Mouse (Mus musculus) liver, embryonic 11.5 days (tissue): Measurements from ENCODE around the gene Med19. TPM values are rescaled to one million over a fixed set of nuclear protein-coding genes. Genes with fewer than 3 reads are reported as not detected.
A peak's percentile ranks its signal among the peaks of the same experiment; 100 is the strongest.
"Not testable (repeated sequence)": the region's sequence is repeated elsewhere in the genome, so short reads cannot be mapped to it uniquely, and the experiment has no call there.

ENCODE experiments used
- ATAC-seq: fragments of 200-750 bp; cut with Nextera tagmentation; replicated peaks from 2 replicates; pipeline ENCODE4 v1.8.0; 2017; ENCODE audit warnings: moderate number of reproducible peaks, mild to moderate bottlenecking, moderate TSS enrichment, moderate library complexity; ENCODE audit not compliant: low FRiP score
- DNase-seq: peaks from one replicate; pipeline ENCODE4 v3.0.0-alpha.2; 2017; ENCODE audit warnings: low spot score
- H3K27ac ChIP-seq: fragments of 300-500 bp; sonication (generic); 2 replicates; pipeline ENCODE4 v1.5.1; 2014; ENCODE audit warnings: mild to moderate bottlenecking, low read depth, low read length, control low read depth
- H3K27me3 ChIP-seq: fragments of 300-500 bp; sonication (generic); replicated peaks from 2 replicates; pipeline ENCODE4 v1.6.1; 2014; ENCODE audit warnings: low read length, mixed read lengths; ENCODE audit not compliant: control insufficient read depth, insufficient read depth
- H3K36me3 ChIP-seq: fragments of 300-500 bp; sonication (generic); 2 replicates; pipeline ENCODE4 v1.6.1; 2014; ENCODE audit warnings: mild to moderate bottlenecking, low read length, moderate library complexity, mixed read lengths; ENCODE audit not compliant: control insufficient read depth, insufficient read depth
- H3K4me1 ChIP-seq: fragments of 300-500 bp; sonication (generic); replicated peaks from 2 replicates; pipeline ENCODE4 v1.6.1; 2014; ENCODE audit warnings: low read length, mixed read lengths; ENCODE audit not compliant: control insufficient read depth, insufficient read depth
- H3K4me2 ChIP-seq: fragments of 300-500 bp; sonication (generic); 2 replicates; pipeline ENCODE4 v1.6.1; 2014; ENCODE audit warnings: mild to moderate bottlenecking, control low read depth, moderate library complexity
- H3K4me3 ChIP-seq: fragments of 300-500 bp; sonication (generic); 2 replicates; pipeline ENCODE4 v1.5.1; 2014; ENCODE audit warnings: low read depth, low read length, control low read depth
- H3K9ac ChIP-seq: fragments of 300-500 bp; sonication (generic); 2 replicates; pipeline ENCODE4 v1.6.1; 2014; ENCODE audit warnings: low read depth, low read length, control low read depth
- H3K9me3 ChIP-seq: fragments of 300-500 bp; sonication (generic); 2 replicates; pipeline ENCODE4 v1.6.1; 2016; ENCODE audit warnings: low read length, inconsistent platforms, mixed read lengths; ENCODE audit not compliant: control insufficient read depth
- WGBS: fragments of 180-500 bp; shearing (Covaris S2); extraction: QIAGEN DNeasy Blood & Tissue Kit; methylation state at CpG from one replicate; pipeline ENCODE4 v1.1.7; 2014; 5-methylcytosine and 5-hydroxymethylcytosine counted together
- polyA plus RNA-seq: library from polyadenylated mRNA; unstranded; fragments of >200 nt; fragmentation: Nextera tagmentation; extraction: Ambion mirVana; gene quantifications from 2 replicates; pipeline ENCODE4 v1.2.1, GENCODE M21; 2014

Med19 gene
- polyA plus RNA-seq, 1 experiment from 2014 or later: 44.9 TPM

GRCm38 (mm10) chr2:84655864-84656263 lies 22.3 kb upstream of the Med19 start:
- no peaks in the 10 kb centered on the region for H3K36me3 ChIP-seq
- H3K9ac ChIP-seq: no peak overlapping the region
- H3K4me3 ChIP-seq: no peak overlapping the region
- no peak for ATAC-seq
- H3K27ac ChIP-seq: no peak overlapping the region
- no peaks in the 10 kb centered on the region; the same call in 1 of the 2 replicates for H3K4me1 ChIP-seq
- H3K9me3 ChIP-seq: no peaks in the 10 kb centered on the region
- 46% methylated on average over 1 of the region's 1 CpGs for WGBS
- no peak overlapping the region for H3K4me2 ChIP-seq
- DNase-seq: no peak
- no peaks in the 10 kb centered on the region for H3K27me3 ChIP-seq

GRCm38 (mm10) chr2:84658806-84659205 lies 19.4 kb upstream of the Med19 start, which contains the start of gene Btbd18:
Gene Btbd18 (plus strand): TSS chr2:84659079.
- Histone ChIP-seq H3K27me3 (no peaks in the 10 kb centered on the region), H3K27ac (no peak within 1 kb of the TSS), H3K9ac (no peak within 1 kb of the TSS), H3K9me3 (no peaks in the 10 kb centered on the region), H3K4me3 (no peak within 1 kb of the TSS), H3K4me1 (no peaks in the 10 kb centered on the region), H3K36me3 (no peaks in the 10 kb centered on the region), H3K4me2 (no peak within 1 kb of the TSS)
- DNase-seq (no peak), ATAC-seq (no peak)
- 91% methylated on average over 32 of the region's 32 CpGs for WGBS

- Histone ChIP-seq H3K36me3 (no peaks in the 10 kb centered on the region), H3K27ac (no peak overlapping the region), H3K9me3 (no peaks in the 10 kb centered on the region), H3K4me2 (no peak overlapping the region), H3K9ac (no peak overlapping the region), H3K4me3 (no peak overlapping the region), H3K4me1 (no peaks in the 10 kb centered on the region), H3K27me3 (no peaks in the 10 kb centered on the region)
- WGBS: 54% methylated on average over 3 of the region's 3 CpGs
- no peak for DNase-seq
- peak; percentile 57; the same call in 1 of the 2 replicates for ATAC-seq
Measured at GRCm38 (mm10) chr2:84660253-84660652, 17.9 kb upstream of the Med19 start.

GRCm38 (mm10) chr2:84662866-84663265 lies 15.3 kb upstream of the Med19 start:
- H3K9me3 ChIP-seq: no peaks in the 10 kb centered on the region
- no peak overlapping the region for H3K27ac ChIP-seq
- H3K4me3 ChIP-seq: no peak overlapping the region
- DNase-seq (no peak), ATAC-seq (no peak)
- no peak overlapping the region for H3K4me2 ChIP-seq
- H3K4me1 ChIP-seq: no peaks in the 10 kb centered on the region
- H3K36me3 ChIP-seq: no peaks in the 10 kb centered on the region
- H3K9ac ChIP-seq: no peak overlapping the region
- WGBS: 29% methylated on average over 2 of the region's 2 CpGs
- no peaks in the 10 kb centered on the region for H3K27me3 ChIP-seq

- WGBS: 40% methylated on average over 12 of the region's 12 CpGs
Measured at GRCm38 (mm10) chr2:84666081-84666480, 12.1 kb upstream of the Med19 start.

GRCm38 (mm10) chr2:84669828-84670568 lies 8.2 kb upstream of the Med19 start:
- Histone ChIP-seq H3K4me3 (peak overlapping the region; percentile 78), H3K36me3 (peaks cover 17% of the 10 kb centered on the region; the same call in 1 of the 2 replicates), H3K9ac (peak overlapping the region; percentile 97), H3K27me3 (no peaks in the 10 kb centered on the region), H3K4me1 (peaks cover 4% of the 10 kb centered on the region; the same call in 1 of the 2 replicates), H3K27ac (peak overlapping the region; percentile 94), H3K9me3 (no peaks in the 10 kb centered on the region), H3K4me2 (peak overlapping the region; percentile 80)
- no peak for DNase-seq
- peak; percentile 70 for ATAC-seq
- 2% methylated on average over 39 of the region's 39 CpGs for WGBS

More at GRCm38 (mm10) chr2:84666081-84666480, 12.1 kb upstream of the Med19 start:
- Histone ChIP-seq H3K27ac (0 out of 2 replicates have a peak overlapping the region, but pooled peaks have one; percentile 19), H3K4me3 (no peak overlapping the region), H3K4me1 (peaks cover 4% of the 10 kb centered on the region; the same call in 1 of the 2 replicates), H3K4me2 (no peak overlapping the region), H3K36me3 (peaks cover 6% of the 10 kb centered on the region; the same call in 1 of the 2 replicates), H3K27me3 (no peaks in the 10 kb centered on the region), H3K9ac (no peak overlapping the region), H3K9me3 (no peaks in the 10 kb centered on the region)
- no peak for ATAC-seq
- no peak for DNase-seq

- H3K4me2 ChIP-seq: peak within 1 kb of the TSS; percentile 80
- H3K9me3 ChIP-seq: no peaks in the 10 kb centered on the region
- peaks cover 22% of the 10 kb centered on the region; the same call in 1 of the 2 replicates for H3K36me3 ChIP-seq
- peaks cover 4% of the 10 kb centered on the region; the same call in 1 of the 2 replicates for H3K4me1 ChIP-seq
- peak; percentile 84 for DNase-seq
- peak within 1 kb of the TSS; percentile 97 for H3K9ac ChIP-seq
- under 1% methylated on average over 20 of the region's 20 CpGs for WGBS
- H3K27me3 ChIP-seq: no peaks in the 10 kb centered on the region
- H3K4me3 ChIP-seq: peak within 1 kb of the TSS; percentile 78
- peak within 1 kb of the TSS; percentile 94 for H3K27ac ChIP-seq
- ATAC-seq: peak; percentile 93
Measured at GRCm38 (mm10) chr2:84670569-84670933, 7.7 kb upstream of the Med19 start, which contains the start of gene Selenoh. Gene Selenoh (minus strand): TSS chr2:84670770.

- not testable (repeated sequence) for H3K9ac ChIP-seq, ATAC-seq, H3K27me3 ChIP-seq, DNase-seq, H3K27ac ChIP-seq, H3K4me3 ChIP-seq, H3K9me3 ChIP-seq, H3K4me1 ChIP-seq, H3K4me2 ChIP-seq
- peaks cover 25% of the 10 kb centered on the region; the same call in 1 of the 2 replicates for H3K36me3 ChIP-seq
- WGBS: 79% methylated on average over 4 of the region's 5 CpGs
Measured at GRCm38 (mm10) chr2:84671535-84671934, 6.7 kb upstream of the Med19 start.
